Mouse (Mus musculus) adipocyte (in vitro differentiated cells): Measurements from ENCODE around the gene Rbp3.

Experiments used
- DNase-seq: peaks from one replicate; pipeline ENCODE4 v3.0.0-alpha.2; 2016; ENCODE audit warnings: low spot score

Rbp3 gene

DNA sequence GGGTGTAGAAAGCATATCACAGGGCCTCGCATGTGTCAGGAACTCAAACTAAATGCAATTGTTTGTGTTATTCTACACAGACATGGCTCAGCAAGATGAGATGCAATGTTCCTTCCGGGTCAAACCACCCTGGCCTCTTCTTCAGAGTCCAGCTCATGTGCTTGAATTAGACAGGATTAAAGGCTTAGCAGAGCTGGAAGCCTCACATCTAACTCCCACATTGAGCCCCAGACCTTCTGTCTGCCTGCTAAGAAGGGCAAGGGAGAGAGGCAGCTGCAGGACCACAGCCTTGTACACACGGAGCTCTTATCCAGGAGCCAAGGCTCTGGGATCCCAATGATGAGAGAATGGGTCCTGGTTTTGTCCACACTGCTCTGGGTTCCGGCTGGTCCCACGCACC is at the start of gene Rbp3:
Gene Rbp3 (plus strand): TSS at position 243 of the 400 bp plus-strand sequence.
- DNase-seq = no peak

DNA sequence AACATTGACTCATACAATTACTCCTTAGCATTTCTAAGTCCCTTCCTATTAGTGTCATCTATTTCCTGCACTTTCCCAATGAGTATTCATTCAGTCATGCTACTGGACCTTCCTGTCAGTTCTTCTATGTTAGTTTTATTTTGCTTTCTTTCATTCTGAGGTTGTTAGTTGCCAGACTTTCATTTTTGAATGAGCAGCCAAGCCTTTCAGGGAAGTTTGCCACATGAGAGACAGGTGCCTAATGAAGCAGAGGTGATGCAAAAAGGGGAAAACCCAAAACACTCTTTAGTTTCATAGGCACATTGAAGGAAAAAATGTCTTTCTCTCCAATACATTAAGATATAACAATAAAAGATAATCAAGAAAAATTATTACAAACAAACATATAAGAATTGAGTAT is 49.0 kb upstream of the Rbp3 start:
- no peak for DNase-seq

DNA sequence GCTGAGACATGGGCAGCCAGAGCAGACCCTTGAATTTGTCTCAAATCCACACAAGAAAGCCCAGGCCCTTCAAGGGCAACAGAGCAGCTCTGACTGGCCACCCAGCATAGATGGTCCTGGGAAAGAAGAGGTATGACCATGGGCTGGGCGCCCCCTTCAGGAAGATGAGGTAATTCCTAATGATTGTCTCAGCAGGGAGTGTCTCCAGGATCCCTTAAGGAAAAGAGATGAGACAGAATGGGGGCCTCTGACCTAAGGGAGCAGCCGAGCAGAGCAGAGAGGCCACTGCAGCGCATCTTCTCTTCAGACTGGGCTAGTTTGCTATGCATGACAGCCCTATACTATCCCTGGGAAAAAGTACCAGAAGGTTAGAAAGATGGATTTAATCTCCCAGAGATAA is 40.1 kb upstream of the Rbp3 start:
- no peak for DNase-seq

DNA sequence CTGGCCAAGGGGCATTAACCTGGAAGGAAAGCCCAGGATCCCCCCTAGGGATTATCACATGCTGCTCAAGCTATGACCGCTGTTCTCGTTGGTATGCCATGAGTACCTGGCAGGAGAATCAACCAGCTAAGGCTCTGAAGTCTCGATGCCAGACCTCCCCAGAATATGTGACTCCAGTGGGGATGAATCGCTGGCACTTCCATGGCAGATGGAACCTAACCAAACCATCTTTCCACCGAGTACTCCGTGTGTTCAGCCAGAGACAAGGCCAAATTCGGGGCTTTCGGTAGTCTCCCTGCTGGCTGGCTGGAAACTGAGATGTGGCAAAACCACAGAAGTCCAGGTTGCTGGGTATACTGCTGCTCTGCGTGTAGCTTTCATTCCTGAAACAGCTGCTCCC is 39.6 kb upstream of the Rbp3 start:
- DNase-seq = no peak

DNA sequence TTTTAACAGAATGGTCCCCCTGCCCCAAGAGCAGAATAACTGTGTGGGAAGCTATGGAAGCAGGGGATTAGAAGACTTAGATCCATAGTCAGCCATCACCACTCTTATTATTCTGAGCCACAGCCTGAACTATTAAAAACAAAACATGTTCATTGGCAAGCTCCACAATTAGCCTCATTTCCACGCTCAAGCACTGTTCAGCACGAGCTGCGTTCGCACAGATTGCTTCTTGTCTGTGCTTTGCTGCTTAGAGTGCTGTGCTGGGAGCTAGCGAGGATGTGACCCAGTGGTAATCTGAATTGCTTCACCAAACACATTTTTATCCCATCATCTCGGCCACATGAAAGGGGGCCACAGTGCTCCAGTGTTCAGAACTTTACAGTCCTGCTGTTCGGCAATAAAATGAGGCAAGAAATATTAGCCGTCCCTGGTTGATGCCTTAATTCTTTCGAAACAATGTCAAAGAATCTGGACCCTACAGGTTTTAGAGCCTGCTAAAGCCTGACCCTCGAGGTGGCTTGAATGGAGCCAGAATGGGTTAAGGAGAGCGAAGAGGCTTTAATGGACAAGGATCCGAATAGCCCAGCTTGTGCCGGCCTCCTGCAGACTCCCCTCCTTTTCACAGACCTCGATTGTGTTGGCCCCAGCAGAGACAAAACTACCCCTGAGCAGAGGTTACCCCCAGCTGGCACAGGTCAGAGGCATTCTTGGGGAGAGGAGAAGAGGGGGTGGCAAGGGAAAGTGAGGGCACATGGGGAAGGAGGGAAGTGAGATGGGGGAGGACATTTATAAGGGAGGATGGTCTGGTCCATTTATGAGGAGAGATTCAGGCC is 32.9 kb upstream of the Rbp3 start:
- no peak for DNase-seq

DNA sequence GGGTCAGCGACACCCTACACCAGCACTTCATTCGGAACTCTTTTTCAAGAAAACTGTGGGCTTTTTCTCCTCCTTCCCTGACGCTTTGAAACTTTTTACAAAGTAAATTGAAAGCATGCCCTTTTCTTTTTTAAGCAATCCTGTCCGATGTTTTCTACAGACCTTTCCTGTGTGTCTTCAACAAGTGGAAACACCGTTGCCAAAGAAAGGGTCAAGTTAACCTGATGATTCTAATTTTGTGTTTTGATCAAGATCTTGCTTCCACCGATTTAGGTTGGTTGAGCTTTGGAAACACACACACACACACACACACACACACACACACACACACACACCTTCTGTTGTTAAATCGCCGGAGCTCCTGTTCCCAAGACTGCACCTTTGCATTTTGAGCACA is 31.0 kb upstream of the Rbp3 start:
- no peak for DNase-seq

DNA sequence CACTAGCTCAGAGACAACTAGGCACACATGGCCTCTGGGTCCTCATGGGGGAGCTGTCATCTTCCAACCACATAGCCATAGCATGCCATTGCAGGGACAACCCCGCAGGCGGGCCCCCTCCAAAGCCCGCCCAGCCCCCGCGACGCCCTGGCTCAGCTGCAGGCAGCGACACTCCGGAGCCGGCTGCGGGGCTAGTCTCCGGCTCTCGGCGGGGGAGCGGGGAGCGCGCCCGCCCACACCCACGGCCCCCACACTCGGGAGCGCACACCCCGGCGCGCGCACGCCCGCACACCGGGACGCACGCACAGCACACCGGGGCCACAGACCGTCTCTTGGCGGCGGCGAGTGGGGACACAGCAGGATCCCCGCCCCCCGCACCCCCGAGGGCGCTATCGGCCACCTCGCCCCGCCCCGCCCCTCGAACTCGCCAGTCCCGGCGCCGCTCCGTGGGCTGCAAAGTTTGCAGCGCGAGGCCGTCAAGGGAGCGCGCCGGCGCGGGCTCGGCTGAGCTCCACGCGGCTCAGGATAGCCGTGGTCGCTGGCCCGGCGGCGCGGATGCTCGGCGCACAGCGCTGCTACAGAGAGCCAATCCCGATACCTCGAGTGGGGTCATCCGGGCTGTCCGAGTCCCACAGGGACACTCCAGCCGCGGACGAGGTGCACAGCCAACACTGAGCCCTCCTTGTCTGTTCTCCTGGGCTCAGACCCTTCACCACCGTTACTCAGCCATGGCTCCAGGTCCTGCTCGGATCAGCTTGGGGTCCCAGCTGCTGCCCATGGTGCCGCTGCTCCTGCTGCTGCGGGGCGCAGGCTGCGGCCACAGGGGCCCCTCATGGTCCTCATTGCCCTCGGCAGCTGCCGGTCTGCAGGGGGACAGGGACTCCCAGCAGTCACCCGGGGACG is 30.4 kb upstream of the Rbp3 start, which contains the start of gene Gdf10:
Gene Gdf10 (plus strand): TSS at position 420 of the 903 bp plus-strand sequence.
- DNase-seq = no peak

DNA sequence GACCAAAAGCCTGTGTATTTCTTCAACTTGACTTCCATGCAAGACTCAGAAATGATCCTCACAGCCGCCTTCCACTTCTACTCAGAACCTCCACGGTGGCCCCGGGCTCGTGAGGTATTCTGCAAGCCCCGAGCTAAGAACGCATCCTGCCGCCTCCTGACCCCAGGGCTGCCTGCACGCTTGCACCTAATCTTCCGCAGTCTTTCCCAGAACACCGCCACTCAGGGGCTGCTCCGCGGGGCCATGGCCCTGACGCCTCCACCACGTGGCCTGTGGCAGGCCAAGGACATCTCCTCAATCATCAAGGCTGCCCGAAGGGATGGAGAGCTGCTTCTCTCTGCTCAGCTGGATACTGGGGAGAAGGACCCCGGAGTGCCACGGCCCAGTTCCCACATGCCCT is 21.9 kb upstream of the Rbp3 start:
- DNase-seq = no peak

DNA sequence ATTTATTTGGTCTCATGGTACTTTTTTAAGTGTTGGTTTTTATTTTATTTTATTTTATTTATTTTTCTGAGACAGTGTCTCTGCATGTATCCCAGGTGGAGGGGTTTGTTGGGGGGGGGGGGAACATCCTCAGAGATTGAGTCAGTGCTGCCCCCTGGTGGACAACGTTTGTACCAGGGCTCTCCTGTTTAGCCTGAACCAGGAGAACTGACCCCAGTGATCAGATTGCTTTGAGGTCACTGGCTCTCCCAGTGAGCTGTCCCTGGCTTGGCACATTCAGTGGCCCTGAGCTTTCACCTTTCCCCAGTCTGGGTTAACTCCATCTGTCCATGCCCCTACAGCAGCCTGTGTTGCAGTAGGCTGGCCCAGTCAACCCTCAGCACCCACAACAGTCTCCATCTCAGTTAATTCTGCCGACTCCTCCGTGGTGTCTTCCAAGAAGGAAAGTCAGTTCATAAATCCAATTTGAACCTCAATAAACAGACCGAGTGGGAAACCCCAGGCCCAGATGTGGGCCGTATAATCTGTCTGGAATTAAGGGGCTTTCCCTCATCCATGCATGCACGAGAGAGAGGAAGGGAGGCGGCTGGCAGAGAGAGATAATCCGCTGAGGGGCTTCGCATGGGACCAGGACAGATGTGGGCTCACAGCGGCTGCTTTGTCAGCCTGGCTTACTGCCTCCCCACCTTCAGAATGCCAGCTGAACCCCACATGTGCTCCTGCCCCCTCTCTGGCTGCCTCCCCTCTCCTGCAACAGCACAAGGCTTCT is 20.7 kb upstream of the Rbp3 start:
- DNase-seq = peak; percentile 32

DNA sequence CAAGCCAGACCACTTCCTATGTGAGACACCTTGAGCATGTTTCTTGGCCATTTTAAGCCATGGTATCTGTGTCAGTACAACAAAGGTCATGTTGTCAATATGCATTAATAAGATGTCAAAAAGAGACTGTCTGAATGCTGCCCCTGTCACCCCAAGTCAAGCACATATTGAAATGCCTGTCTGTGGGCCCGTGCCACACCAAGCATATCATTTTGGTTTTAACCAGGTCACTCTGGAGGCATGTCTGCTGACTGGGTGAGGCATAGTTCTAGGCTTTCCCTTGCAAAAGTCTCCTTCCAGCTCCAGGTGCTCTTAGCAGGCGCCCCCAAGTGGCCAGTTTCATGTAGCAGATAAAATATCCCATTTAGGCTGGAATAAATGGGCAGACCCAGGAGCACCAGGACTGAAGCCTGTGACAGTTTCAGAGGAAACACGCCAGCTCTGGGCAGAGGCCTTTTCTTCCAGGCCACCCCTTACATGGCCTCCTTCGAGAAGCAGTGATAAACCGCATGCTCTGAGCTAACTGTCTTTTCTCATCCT is 20.0 kb upstream of the Rbp3 start:
- peak; percentile 18 for DNase-seq

DNA sequence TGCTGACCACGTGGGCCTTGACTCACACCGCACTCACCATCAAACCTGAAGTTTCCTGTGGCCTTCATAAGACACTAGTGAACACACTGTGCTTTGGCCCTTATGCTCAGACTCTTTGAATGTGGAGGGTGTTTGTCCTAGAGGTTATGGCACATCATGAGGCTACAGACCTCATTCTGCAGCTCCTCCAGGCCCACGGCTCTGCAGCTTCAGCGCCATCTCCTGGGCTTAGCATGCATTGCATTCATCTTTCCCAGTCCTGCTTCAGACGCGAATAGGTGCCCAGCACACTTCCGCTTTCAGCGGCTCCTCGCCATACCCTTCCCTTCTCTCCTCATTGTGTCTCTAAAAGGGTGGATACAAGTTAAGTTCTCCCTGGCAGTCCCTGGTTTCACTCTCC is 14.7 kb upstream of the Rbp3 start:
- no peak for DNase-seq

DNA sequence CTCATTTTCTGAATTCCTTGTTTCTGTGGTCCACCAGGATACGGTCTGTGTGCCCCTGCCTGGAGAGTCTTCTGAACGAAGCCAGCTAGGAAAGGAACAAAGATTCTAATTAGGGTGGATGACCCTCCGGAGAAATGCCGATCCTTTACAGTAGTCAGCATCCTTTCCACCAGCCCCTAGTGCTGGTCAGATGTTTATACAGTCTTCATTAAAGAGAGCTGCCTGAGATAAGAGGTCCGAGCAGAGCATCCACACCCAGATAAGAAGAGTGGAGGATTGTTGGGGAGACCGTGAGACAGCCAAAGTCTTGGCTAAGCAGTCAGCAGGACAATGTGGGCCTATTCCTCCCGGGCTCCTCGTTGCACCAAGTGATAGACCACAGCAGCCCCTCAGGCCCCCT is 13.1 kb upstream of the Rbp3 start, which contains the start of gene Gdf2:
Gene Gdf2 (plus strand): TSS at position 301 of the 400 bp plus-strand sequence.
- DNase-seq = no peak

DNA sequence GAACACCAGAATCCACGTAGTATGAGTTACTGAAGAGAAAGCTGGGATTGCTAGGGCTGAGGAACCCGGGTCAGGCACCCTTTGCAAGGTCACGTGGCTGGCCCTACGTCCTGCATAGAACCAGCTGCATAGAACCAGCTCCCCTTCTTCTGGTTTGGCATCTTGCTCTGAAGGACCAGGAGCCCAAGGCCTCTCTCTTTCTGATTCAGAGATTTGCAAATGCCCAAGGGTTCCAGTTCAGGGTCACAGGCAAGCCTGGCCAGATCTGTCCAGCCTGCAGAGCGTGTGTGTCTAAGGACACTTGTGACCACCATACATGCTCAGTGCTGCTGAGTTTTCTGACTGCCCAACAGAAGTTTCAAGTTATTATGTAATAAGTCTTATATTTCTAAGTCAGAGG is 11.6 kb upstream of the Rbp3 start:
- no peak for DNase-seq

DNA sequence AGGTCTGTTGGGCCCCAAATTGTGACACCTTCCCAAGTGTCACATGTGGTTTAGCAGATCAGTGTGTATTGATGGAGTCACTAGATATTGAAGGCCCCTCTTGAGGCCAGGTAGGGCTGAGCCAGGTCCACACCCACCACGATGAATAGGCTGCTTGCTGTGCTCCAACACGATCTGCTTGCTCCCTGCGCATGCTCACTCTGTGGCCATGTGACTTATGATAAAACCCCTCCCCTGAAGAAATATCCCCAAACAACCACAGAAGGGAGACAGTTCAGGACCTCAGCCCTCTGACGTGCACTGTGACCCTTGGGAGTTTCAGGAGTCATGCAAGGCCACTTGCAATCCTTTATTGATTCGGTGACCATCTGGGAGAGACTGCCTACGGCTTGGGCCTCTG is 7.7 kb upstream of the Rbp3 start:
- DNase-seq = no peak

DNA sequence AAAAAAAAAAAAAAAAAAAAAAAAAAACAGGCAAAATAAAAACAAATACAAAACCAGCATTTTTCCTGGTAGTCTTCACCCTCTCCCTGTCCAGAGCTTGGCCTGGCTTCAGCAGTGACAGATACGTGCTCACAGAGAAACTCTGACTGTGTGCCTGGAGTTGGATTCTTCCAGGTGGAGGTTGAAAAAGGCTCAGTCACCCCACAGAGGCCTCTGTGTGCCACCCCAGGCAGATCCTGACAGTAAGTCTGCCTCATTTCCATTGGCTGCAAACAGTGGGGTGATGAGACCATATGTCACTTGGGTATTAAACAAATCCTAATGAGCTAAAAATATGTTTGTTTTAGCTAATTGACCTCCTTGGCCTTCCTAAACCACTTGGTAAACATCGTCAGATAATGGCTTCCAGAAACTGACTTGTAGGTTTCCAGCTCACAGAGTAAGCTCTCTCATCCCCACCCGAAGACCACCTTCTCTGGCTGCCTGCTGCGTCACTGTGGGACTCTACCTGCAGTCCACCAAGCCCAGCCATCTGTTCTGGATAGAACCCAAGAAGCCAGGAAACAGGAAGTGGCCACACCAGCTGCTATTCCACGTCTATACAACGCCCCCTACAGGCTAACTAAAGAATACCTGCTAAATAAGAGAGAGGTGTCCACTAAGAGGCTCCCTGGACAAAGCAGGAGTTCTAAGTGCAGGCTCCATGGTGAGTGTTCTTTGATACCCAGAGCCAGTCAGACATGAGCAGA is 1.4 kb upstream of the Rbp3 start:
- DNase-seq = no peak

DNA sequence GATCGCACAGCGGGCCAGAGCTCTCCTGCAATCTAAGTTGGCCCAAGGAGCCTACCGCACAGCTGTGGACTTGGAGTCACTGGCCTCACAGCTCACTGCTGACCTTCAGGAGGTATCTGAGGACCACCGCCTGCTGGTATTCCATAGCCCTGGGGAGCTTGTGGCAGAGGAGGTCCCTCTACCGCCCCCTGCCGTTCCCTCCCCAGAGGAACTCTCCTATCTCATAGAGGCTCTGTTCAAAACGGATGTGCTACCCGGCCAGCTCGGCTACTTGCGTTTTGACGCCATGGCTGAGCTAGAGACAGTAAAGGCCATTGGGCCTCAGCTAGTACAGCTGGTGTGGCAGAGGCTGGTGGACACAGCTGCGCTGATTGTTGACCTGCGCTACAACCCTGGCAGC is 2.3 kb downstream of the Rbp3 start:
- no peak for DNase-seq

DNA sequence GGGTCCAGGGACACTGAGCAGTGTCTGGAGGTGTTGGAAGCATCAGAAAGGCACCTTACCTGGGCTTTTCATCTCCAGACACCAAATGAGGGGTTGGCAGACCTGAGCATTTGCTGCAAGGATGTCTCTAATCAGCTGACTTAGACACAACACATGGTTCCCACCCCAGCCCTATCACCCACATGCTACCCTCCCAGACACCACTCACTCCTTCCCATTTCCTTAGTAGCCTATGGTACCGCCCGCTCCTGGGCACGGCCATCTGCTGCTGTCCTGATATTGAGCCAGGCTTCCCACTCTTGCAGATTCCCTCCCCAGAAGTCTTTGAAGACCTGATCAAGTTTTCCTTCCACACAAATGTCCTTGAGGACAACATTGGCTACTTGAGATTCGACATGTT is 4.4 kb downstream of the Rbp3 start:
- DNase-seq = no peak

DNA sequence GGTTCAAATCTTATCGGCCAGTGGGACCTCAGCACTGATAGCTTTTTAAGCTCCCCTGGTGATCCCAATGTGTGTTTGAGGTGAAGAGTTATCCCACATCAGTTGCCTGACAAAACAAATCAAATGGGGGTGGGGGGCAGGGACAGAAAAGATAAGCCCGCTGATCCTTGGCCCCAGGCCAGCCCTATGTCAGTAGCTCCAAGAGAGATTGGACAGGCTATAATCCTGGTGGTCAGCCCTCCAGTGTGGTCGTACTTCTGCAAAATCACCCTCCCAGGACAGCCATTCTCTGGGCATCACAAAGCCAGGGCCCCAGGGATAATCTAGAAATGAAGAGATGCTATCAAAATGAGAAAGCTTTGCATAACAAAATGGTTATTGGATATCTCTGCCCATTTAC is 5.0 kb downstream of the Rbp3 start:
- no peak for DNase-seq

DNA sequence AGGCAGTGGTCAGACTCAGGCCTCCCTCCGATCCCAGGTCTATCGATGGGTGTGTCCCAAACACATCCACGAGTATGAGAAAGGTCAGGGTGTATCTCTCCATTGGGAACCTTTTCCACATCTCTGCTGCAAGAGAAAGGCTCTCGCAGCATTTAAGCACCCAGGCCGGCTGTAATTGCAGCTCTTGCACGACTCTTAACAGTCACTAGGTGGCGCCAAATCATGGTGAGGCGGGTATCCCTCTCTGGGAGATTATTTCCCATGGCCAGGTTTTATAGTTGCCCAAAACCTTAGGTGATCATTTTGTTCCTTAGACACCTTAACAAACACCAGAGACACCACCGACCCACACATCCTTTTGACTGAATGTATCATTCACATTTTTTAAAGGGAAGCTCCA is 5.5 kb downstream of the Rbp3 start:
- peak; percentile 65 for DNase-seq

DNA sequence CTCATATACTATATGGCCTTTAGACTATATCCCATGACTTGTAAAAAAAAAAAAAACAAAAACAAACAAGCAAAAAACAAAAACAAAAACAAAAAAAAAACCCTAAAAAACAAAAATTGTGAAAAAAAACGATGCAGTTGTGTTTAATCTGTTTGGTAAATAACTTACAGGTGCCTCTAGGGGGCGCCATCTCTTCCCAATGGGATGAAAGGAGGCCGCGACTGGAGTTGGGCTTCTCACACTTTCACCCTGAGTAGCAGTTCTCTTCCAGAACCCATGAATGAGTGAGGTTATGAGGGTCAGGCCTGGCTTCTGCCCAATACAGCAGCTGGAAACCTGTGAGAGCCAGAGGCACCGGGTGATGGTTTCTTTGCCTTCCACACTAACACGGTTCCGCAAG is 11.9 kb downstream of the Rbp3 start:
- no peak for DNase-seq

DNA sequence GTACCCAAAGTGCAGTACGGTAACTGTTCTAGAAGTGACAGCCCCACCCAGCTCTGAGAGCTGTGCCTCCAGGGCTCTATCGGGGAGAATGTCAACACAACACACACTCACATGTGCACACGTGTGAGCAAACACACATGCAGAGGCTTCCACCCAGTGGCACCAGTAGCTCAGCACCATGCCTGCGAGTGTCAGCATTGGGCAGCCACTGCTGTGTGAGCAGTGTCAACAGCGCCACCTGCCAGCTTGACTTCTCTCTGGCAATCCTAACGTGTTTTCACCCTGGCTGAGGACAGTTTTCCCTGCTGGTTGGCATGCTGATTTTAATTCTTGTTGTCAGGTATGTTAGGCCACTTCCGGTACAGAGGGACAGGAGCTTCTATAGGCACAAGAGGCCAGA is 18.9 kb downstream of the Rbp3 start:
- peak; percentile 5 for DNase-seq
